Mouse (Mus musculus) ES-Bruce4 (cell line): Measurements from ENCODE around the gene Nt5e.

Source experiments
- CTCF ChIP-seq: IDR thresholded peaks from one replicate; pipeline ENCODE4 v1.8.1; 2011; ENCODE audit warnings: low read depth, low read length
- EP300 ChIP-seq: IDR thresholded peaks from 2 replicates; pipeline ENCODE4 v1.6.1; 2011; ENCODE audit warnings: low read depth, low read length; ENCODE audit not compliant: insufficient read depth
- POLR2A ChIP-seq: IDR thresholded peaks from one replicate; pipeline ENCODE4 v1.8.1; 2011; ENCODE audit warnings: low read length; ENCODE audit not compliant: insufficient read depth

DNA sequence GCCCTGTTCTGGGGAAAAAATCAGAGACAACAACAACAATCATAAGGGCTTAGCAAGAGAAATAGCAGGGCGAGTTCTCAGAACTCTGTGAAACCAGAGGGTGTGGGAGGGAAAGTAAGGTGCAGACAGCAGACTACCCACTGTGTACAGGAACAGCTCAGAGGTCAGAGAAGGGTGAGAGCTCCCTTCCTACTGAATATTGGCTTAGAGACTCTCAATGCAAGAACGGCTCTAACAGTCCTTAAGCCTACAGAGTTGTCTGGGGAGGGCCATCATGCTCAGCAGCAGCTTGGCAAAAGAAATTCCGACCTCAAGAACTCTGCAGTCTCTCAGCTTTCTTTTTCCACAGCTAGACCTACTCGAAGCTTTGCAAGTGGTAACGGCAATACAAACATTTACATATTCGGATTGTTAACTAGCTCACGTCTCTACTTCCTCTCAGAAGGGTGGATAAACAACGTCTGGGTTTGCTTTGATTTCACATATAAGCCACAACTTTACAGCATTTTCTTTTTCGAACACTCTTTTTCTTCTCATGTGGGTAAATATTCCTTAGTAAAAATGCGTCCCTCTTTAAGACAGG, 2.3 kb downstream of the Nt5e start:
- TF ChIP-seq CTCF = no peak
- TF ChIP-seq POLR2A = no peak
- no peak for TF ChIP-seq EP300
